Mouse (Mus musculus): ENCODE data around the gene Ecpas. TPM values are rescaled to one million over a fixed set of nuclear protein-coding genes. Genes with fewer than 3 reads are reported as not detected.

Gene Ecpas
- polyA plus RNA-seq, 1 experiment = 36.3 TPM

DNA sequence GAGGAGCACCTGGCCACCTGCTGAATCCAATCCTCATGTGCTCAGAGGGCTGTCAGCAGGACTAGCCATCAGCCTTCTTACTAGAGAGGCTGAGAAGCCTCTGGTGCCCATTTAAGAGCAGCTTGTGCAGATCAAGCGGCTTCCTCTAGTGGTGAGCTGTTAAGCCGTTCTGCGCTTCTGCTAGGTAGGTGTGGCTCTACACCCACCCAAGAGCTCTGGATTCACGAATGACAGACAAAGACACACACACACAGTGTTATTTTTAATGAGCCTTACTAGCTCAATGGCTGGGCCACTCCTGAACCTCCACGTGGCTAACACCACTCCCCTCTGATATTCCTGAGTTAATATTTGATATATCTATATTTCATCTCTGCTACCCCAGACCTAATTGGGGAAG is 13.1 kb upstream of the Ecpas start:
- no peak overlapping the region for H3K27ac ChIP-seq (replicated peaks; ENCODE audit: low read depth, low read length)
- H3K4me1 ChIP-seq (ENCODE audit: control insufficient read depth, insufficient read depth, insufficient read length, low read length) = no peaks in the 10 kb centered on the region
- no peak overlapping the region for H3K4me3 ChIP-seq (ENCODE audit: insufficient read depth, low read depth, low read length)

DNA sequence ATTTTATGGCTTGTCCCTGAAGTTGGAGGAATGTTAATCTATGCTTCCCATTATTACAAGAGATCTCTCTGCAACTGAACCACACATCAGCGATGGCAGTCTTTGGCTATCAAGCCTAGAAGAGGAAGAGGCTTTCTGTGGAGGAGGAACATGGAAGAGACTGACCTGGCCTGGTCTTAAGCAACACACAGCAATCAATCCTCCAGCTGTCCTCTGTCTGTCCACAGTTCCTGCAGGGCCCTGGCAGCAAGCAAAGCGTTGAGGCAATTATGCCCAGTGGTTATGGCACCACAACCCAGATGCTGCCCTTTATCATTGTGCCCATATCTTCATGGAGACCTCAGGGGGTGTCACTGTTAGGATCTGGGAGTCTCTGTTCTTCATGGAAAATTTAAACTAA is 11.4 kb upstream of the Ecpas start:
- Histone ChIP-seq H3K4me1 (ENCODE audit: control insufficient read depth, insufficient read depth, insufficient read length, low read length) (no peaks in the 10 kb centered on the region), H3K4me3 (ENCODE audit: insufficient read depth, low read depth, low read length) (no peak overlapping the region), H3K27ac (replicated peaks; ENCODE audit: low read depth, low read length) (no peak overlapping the region)

DNA sequence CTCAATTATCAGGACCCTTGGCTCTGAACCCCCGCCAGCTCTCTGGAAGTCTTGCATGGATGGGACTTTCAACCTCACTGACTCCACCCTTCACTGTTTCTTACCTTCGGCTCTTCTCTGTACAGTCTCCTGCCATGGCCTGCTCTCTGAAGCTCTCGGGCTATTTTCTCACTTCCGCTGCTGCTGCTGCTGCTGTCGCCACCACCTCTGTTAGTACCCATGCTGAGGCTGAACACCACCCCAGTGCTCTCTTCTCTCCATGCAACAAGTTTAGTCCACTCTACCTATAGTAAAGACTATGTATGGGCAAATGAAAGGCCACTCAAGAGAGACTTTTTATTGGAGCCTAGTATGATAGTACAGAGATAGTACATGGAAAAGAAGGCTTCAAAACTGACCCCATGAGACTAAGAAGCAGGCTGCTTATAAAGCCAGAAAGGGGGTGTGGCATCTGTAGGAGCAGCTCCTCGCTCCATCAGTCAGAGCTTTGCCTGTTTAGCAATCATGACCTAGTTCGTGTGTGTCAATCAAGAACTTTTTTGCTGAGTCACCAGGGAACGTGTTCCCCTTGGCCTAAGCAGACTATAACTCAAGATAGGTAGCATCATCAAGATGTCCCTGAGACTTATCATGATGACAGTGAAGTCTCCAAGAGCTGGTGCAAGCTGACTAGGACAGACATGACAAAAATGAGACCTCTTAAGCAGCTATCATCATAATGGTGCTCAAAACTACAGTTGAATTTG is 2.7 kb upstream of the Ecpas start:
- Histone ChIP-seq H3K4me1 (ENCODE audit: control insufficient read depth, insufficient read depth, insufficient read length, low read length) (peaks cover 3% of the 10 kb centered on the region; the same call in 1 of the 2 replicates), H3K27ac (replicated peaks; ENCODE audit: low read depth, low read length) (no peak overlapping the region), H3K4me3 (ENCODE audit: insufficient read depth, low read depth, low read length) (no peak overlapping the region)

DNA sequence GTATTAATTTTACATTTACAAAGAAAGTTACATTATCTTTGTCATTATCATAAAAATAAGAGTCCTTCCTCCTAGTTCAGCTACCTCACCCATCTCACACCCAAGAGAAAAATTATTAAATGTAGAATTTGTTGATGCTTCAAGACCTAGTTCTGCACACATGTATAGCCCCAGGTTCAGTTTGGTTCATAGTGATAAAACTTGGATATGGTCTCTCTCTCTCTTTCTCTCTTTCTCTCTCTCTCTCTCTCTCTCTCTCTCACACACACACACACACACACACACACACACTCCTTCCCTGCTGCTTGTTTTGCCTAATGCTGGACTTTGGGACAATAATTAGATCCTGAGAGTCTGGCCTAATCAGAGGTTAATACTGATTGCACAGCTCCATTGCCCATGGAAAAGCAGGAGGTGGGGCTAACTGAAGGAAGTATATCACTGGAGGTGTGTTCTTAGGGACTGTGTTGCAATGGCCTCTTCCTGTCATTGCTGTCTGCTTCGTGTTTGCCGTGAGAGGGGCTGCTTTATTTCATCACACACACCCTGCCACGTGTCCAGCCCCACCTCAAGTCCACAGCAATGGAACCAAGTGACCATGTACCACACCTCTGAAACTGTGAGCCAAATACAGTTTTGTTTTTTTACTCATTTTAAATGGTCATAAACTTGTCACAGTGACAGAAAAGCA is 932 bp upstream of the Ecpas start:
- peaks cover 5% of the 10 kb centered on the region; the same call in 1 of the 2 replicates for H3K4me1 ChIP-seq (ENCODE audit: control insufficient read depth, insufficient read depth, insufficient read length, low read length)
- H3K4me3 ChIP-seq (ENCODE audit: insufficient read depth, low read depth, low read length) = no peak overlapping the region
- no peak overlapping the region for H3K27ac ChIP-seq (replicated peaks; ENCODE audit: low read depth, low read length)

DNA sequence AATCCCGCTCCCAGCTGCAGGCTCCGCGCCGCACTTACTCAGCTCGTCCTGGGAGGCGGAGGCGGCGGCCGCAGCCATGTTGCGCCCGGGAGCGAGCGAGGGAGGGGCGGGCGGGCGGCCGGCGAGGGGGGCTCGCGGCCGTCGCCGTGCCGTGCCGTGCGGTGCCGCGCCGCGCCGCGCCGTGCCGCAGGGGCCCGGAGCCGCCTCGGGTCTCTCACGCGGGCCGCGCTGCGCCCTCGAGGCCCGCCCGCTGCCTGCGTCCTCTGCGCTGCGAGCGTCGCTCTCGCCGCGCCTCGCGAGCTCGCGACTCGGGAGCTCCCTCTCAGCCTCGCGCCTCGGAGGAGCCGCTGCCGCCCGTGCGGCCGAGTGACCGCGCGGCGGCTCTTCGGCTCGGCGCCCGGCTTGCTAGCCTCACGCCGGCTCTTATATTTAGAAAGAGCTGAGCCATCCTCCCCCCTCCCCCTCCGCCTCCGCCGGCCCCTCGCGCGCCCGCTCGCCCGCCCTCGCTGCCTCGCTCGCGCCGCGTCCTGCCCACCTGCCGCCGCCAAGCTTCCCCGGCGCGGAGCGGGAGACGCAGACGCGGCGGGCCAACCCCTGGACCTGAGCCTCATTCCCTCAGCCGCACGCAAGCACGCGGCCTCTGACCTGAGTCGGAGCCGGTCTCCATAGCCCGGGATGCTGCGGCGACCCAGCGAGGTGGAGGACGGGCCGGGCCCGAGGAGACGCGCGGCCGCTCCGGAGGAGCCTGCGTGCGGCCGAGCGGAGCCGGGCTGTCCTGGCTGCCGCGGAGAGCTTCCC is 519 bp downstream of the Ecpas start:
- Histone ChIP-seq H3K27ac (replicated peaks; ENCODE audit: low read depth, low read length) (peak overlapping the region; percentile 92), H3K4me3 (ENCODE audit: insufficient read depth, low read depth, low read length) (peak overlapping the region; percentile 88), H3K4me1 (ENCODE audit: control insufficient read depth, insufficient read depth, insufficient read length, low read length) (peaks cover 5% of the 10 kb centered on the region; the same call in 1 of the 2 replicates)

DNA sequence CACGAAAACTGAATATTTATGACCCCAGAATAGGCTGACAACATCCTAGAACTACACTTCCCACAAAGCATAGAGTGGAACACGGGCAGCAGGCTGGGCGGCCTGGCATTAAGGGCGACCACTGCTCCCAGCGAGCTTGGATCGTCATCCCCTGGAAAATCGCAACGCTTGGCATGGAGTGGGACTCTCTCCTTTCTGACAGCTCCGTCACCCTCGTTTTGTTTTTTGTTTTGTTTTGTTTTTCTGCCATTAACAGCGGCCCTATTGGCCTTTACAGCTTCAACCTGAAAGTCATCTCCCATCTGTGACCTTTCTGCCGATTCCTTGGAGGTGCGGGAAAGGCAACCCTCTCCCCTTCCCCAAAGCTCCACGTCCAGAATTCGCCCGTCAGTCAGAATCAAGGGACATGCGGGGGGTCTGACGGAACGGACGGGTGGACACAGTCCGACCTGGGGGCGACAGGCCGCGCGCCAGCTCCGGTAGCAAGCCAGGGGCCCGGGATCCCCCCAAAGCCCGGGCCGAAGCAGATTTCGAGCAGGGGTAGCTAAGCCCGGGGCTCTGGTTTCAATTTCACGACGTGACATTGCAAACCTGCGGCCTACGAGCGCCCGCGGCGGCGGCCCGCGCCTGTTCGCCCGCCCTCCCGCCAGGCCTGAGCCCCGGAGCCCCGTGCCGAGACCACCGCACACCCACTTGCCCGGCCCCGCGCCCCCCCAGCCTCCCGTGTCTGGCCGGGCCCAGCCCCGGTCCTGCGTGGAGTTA is 1.3 kb downstream of the Ecpas start:
- peaks cover 5% of the 10 kb centered on the region; the same call in 1 of the 2 replicates for H3K4me1 ChIP-seq (ENCODE audit: control insufficient read depth, insufficient read depth, insufficient read length, low read length)
- H3K27ac ChIP-seq (replicated peaks; ENCODE audit: low read depth, low read length) = peak overlapping the region; percentile 92
- H3K4me3 ChIP-seq (ENCODE audit: insufficient read depth, low read depth, low read length) = peak overlapping the region; percentile 88

DNA sequence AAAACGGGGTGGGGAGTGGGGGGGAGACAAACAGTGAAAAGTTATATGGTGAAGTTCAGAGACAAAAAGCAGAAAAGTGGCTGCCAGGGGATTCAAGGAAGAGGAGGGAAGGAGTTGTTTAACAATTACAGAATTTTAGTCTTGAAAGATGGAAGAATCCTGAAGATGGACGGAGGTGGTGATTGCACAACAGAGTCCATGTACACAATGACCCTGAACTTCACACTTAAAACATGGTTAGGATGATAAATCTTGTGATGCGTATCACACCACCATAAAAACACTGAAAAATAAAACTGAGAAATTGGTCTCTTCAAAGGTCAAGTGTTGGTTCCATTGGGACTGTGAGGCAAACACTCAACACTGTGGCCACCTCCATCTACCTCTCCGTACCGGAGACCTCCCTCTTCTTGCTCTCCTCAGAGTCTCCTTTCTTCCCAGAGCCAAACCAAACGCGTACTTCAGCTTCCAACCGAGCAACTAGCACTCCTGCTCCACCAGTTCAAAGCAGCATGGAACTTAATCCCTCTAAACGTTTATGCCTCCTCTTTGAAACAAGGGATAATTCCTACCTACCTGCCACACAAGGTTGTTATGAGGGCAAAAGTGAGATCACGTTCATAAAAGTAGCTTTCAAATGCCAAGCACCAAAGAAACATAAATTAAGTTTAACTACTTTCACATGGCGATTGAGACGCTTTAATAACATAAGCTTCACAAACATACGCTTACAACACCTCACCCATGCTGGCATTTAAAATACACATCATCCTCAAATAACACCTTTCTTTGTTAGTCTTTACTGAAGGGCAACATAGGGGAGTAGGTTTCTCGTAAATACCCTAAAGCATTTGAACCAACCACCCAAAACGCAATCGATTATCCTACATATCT is 2.1 kb downstream of the Ecpas start:
- Histone ChIP-seq H3K4me3 (ENCODE audit: insufficient read depth, low read depth, low read length) (peak overlapping the region; percentile 88), H3K4me1 (ENCODE audit: control insufficient read depth, insufficient read depth, insufficient read length, low read length) (peaks cover 5% of the 10 kb centered on the region; the same call in 1 of the 2 replicates), H3K27ac (replicated peaks; ENCODE audit: low read depth, low read length) (peak overlapping the region; percentile 92; the same call in 1 of the 2 replicates)

DNA sequence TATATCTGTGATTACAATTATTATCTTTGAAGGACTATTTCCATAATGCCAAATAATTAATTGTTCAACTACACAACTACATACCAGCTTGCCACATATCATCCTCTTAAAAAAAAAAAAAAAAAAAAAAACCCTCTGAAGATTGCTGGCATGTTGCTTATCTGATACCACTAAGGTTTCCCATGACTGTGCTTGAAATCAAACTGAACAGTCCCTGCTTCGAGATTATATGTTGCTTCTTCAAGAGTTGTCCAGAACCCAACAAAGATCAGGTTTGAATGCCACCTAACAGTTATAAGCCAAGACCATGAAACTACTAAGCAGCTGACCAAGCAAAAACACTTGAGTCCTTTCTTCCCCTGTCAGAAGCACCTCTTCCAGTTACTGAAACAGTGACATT is 5.1 kb downstream of the Ecpas start:
- Histone ChIP-seq H3K4me1 (ENCODE audit: control insufficient read depth, insufficient read depth, insufficient read length, low read length) (peaks cover 7% of the 10 kb centered on the region; the same call in 1 of the 2 replicates), H3K27ac (replicated peaks; ENCODE audit: low read depth, low read length) (no peak overlapping the region), H3K4me3 (ENCODE audit: insufficient read depth, low read depth, low read length) (no peak overlapping the region)

DNA sequence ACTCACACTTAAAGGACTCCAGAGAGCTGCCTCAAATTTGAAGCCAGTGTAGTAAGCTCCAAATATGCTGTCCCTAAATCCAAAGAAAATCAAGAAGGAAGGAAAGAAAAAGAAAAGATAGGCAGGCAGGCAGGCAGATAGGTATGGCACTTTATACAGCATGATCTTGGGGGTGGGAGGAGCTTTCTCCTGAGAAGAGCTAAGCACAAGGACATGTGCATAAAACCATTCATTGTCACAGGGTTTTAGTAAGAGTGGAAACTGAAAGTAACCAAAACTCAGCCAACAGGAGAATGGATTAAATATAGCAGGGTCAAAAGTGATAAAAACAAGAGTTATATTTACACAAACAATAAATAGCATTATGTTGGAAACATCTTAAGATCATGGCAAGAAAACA is 14.2 kb downstream of the Ecpas start:
- Histone ChIP-seq H3K4me1 (ENCODE audit: control insufficient read depth, insufficient read depth, insufficient read length, low read length) (peaks cover 2% of the 10 kb centered on the region), H3K4me3 (ENCODE audit: insufficient read depth, low read depth, low read length) (no peak overlapping the region), H3K27ac (replicated peaks; ENCODE audit: low read depth, low read length) (no peak overlapping the region)

DNA sequence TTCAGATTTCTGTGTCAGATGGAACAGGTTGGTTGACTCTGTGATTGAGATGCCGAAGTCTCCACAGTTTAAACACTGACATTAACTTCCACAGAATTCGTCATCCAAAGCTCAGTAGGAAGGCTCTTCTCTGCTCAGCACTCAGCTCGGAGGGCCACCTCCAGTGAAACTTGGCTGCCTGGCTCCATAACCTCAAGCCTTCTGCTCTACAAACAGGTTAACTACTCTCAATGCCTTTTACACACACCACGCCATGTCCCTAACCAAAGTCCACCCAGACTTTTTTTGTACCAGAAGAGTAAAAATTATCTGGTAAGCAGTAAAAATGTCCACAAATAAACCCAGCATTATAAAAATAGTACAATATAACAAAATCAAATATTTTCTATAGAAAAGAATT is 15.1 kb downstream of the Ecpas start:
- peaks cover 2% of the 10 kb centered on the region for H3K4me1 ChIP-seq (ENCODE audit: control insufficient read depth, insufficient read depth, insufficient read length, low read length)
- H3K4me3 ChIP-seq (ENCODE audit: insufficient read depth, low read depth, low read length) = no peak overlapping the region
- H3K27ac ChIP-seq (replicated peaks; ENCODE audit: low read depth, low read length) = no peak overlapping the region

DNA sequence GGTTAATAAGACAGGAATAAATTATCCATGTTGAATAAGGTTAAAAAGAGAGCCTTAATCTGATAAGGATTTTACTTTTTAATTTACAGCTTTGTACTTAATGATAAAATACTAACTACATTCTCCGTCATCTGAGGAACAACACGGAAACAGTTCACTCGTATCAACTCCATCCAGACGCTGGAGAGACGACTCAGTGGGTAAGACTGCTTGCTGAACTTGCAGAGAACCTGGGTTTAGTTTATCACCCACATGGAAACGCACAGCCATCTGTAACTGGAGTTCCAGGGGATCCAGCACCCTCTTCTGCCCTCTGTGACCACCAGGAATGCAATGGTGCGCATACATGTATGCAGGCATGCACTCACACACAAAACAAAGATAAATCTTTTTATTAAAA is 18.1 kb downstream of the Ecpas start:
- Histone ChIP-seq H3K27ac (replicated peaks; ENCODE audit: low read depth, low read length) (no peak overlapping the region), H3K4me3 (ENCODE audit: insufficient read depth, low read depth, low read length) (no peak overlapping the region), H3K4me1 (ENCODE audit: control insufficient read depth, insufficient read depth, insufficient read length, low read length) (peaks cover 2% of the 10 kb centered on the region)

DNA sequence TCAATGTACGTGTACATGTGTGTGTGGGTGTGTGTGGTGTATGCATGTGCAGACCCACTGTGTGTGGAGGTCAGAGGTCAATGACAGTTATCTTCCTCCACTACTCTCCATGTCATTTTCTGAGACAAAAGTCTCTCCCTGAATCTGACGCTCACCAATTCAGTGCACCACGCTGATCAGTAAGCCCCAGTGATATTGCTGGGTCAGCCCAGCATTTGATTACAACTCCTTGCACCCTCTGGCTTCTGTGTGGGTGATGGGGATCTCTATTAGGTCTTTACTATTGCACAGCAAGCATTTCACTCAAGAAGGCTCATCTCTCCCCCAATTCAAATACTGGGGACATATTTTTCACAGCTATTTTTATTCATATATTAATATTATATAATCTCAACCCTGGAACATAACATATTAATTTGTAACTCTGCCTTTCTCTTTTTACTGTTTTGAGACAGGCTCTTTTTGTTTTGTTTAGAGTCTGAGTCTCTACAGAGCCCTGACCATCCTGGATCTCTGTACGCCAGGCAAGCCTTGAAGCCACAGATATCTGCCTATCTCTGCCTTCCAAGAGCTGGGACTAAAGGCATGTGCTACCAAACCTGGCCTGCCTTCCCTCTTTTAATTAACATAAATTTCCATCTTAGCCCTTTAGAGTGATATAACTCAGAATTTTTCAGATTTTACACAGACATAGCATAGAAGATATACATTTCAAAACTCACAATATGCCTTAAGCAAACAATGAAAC is 22.3 kb downstream of the Ecpas start:
- Histone ChIP-seq H3K4me3 (ENCODE audit: insufficient read depth, low read depth, low read length) (no peak overlapping the region), H3K27ac (replicated peaks; ENCODE audit: low read depth, low read length) (no peak overlapping the region), H3K4me1 (ENCODE audit: control insufficient read depth, insufficient read depth, insufficient read length, low read length) (no peaks in the 10 kb centered on the region)

DNA sequence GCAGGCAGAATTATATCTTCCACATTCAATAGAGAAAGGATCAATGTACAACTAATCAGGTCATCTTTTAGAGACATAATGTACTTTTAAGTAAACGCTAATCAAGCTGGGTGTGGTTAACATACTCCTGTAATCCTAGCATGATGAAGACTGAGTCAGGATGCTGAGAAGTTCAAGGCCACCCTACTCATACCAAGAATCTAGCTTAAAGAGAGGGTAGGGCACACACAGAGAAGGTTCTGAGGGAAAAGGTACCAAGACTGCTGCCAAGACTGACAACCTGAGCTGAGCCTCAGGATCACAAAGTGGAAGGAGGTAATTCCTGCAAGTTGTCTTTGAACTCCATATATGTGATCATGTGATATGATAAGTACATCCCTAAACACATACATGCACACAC is 24.0 kb downstream of the Ecpas start:
- no peak overlapping the region for H3K27ac ChIP-seq (replicated peaks; ENCODE audit: low read depth, low read length)
- no peaks in the 10 kb centered on the region for H3K4me1 ChIP-seq (ENCODE audit: control insufficient read depth, insufficient read depth, insufficient read length, low read length)
- no peak overlapping the region for H3K4me3 ChIP-seq (ENCODE audit: insufficient read depth, low read depth, low read length)

Measured in brown adipose tissue, adult 24 weeks (tissue).